Mouse (Mus musculus): ENCODE results near the gene Slc23a2. TPM values are rescaled to one million over a fixed set of nuclear protein-coding genes. Genes with fewer than 3 reads are reported as not detected.

Gene Slc23a2
- 13.5 and 14.2 TPM in 2 replicates for polyA plus RNA-seq (2014; fragmentation: Nextera tagmentation; extraction: Ambion mirVana)

DNA sequence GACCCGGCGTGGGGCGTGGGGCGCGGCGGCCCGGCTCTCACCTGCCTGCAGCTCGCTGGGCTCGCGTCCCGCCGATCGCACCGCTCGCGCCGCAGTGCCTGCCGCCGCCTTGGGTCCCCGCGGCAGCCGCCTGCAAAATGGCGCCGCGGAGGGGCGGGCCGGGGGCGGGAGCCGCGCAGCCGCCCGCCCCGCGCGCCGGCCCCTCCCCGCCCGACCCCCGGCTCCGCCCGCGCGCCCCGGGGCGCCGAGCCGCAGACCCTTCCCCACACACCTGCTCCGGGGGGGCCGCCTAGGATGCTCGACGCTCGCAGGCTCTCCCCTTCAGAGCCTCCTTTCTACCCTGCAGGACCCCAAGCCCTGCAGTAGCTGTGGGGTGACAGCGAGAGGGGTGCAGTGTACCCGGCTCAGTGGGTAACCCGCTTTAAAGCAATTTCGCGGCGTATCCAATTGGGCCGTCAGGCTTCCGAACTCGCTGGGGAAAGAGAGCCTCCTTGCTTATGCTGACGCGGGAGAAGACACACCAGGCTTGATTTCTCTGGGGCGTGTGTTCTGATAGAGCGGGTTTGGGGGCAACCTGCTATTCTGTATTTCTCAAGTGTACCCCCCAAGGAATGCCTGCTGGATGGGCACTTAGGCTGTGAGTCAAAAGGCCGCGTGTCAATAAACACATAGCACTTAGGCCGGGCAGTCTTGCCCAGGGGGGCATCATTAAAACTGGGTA is at the start of gene Slc23a2:
TSS of gene Slc23a2 (minus strand) at position 138 of the 721 bp plus-strand sequence.
- Histone ChIP-seq H3K27me3 (ENCODE audit: control insufficient read depth, insufficient read depth, low read length) (peaks cover 2% of the 10 kb centered on the region; the same call in 1 of the 2 replicates), H3K27ac (ENCODE audit: low read depth, low read length) (no peak within 1 kb of the TSS), H3K36me3 (ENCODE audit: control insufficient read depth, insufficient read depth, low read length) (no peaks in the 10 kb centered on the region), H3K9me3 (ENCODE audit: control insufficient read depth, low read length) (no peaks in the 10 kb centered on the region), H3K4me2 (ENCODE audit: low read depth, low read length, severe bottlenecking) (peak within 1 kb of the TSS; percentile 94), H3K4me1 (replicated peaks; ENCODE audit: control insufficient read depth, insufficient read depth, low read length) (peaks cover 2% of the 10 kb centered on the region; the same call in 1 of the 2 replicates), H3K9ac (ENCODE audit: low read length) (peak within 1 kb of the TSS; percentile 72), H3K4me3 (ENCODE audit: low read depth, low read length) (peak within 1 kb of the TSS; percentile 92)
- ATAC-seq (replicated peaks; ENCODE audit: low FRiP score) (peak; percentile 80), DNase-seq (ENCODE audit: low spot score) (peak; percentile 72)
- WGBS = under 1% methylated on average over 52 of the region's 68 CpGs

DNA sequence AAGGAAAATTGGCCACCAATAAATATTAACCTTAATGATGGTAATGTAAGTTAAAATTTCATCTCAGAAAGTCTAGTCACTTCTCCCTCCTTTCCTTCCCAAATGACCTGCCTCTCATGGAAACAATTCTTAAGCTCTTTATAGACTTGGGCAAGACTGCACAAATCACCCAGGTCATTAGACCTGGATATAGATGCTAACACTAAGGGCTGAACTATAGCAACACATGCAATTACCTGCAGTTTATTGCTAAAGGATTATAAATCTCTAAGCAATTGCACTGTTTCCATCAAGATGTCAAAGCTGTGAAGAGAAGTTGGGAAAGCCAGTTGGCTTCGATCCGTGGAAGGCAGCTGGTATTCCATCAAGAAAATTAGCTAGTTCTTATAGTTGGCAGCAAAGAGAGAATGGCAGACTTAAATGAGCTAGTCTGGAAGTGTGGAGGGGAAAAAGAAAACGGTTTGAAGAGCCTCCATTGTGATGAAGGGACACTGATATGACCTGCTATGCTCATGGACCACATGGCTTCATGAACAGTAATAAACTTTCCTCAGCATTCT is 45.8 kb upstream of the Slc23a2 start:
- no peak overlapping the region for H3K4me3 ChIP-seq (ENCODE audit: low read depth, low read length)
- WGBS = 84% methylated on average over 3 of the region's 3 CpGs
- no peak overlapping the region for H3K27ac ChIP-seq (ENCODE audit: low read depth, low read length)
- no peaks in the 10 kb centered on the region for H3K27me3 ChIP-seq (ENCODE audit: control insufficient read depth, insufficient read depth, low read length)
- H3K9me3 ChIP-seq (ENCODE audit: control insufficient read depth, low read length) = no peaks in the 10 kb centered on the region
- ATAC-seq (replicated peaks; ENCODE audit: low FRiP score) (no peak), DNase-seq (ENCODE audit: low spot score) (no peak)
- no peak overlapping the region for H3K4me2 ChIP-seq (ENCODE audit: low read depth, low read length, severe bottlenecking)
- H3K9ac ChIP-seq (ENCODE audit: low read length) = no peak overlapping the region
- H3K4me1 ChIP-seq (replicated peaks; ENCODE audit: control insufficient read depth, insufficient read depth, low read length) = no peaks in the 10 kb centered on the region
- H3K36me3 ChIP-seq (ENCODE audit: control insufficient read depth, insufficient read depth, low read length) = no peaks in the 10 kb centered on the region

DNA sequence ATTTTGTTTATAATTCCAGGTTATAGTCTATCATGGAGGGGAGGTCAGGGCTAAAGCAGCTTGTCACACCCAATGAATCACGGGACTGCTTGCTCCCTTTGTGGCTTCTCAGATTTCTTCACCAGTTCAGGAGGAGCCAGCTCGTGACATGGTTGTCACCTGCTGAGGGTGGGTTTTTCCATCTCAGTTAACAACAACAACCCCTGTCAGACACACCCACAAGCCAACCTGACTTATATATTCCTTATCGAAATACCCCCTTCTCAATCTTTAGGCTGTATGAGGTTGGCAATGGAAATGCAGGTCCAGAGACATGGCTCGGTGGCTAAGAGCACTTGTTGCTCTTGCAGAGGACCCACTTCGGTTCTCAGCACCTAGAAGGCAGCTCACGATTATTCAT is 39.0 kb upstream of the Slc23a2 start:
- ATAC-seq (replicated peaks; ENCODE audit: low FRiP score) (no peak), DNase-seq (ENCODE audit: low spot score) (no peak)
- WGBS = 71% methylated on average over 6 of the region's 6 CpGs
- Histone ChIP-seq H3K4me1 (replicated peaks; ENCODE audit: control insufficient read depth, insufficient read depth, low read length) (no peaks in the 10 kb centered on the region), H3K9ac (ENCODE audit: low read length) (no peak overlapping the region), H3K36me3 (ENCODE audit: control insufficient read depth, insufficient read depth, low read length) (no peaks in the 10 kb centered on the region), H3K9me3 (ENCODE audit: control insufficient read depth, low read length) (no peaks in the 10 kb centered on the region), H3K27ac (ENCODE audit: low read depth, low read length) (no peak overlapping the region), H3K27me3 (ENCODE audit: control insufficient read depth, insufficient read depth, low read length) (no peaks in the 10 kb centered on the region), H3K4me3 (ENCODE audit: low read depth, low read length) (no peak overlapping the region), H3K4me2 (ENCODE audit: low read depth, low read length, severe bottlenecking) (no peak overlapping the region)

DNA sequence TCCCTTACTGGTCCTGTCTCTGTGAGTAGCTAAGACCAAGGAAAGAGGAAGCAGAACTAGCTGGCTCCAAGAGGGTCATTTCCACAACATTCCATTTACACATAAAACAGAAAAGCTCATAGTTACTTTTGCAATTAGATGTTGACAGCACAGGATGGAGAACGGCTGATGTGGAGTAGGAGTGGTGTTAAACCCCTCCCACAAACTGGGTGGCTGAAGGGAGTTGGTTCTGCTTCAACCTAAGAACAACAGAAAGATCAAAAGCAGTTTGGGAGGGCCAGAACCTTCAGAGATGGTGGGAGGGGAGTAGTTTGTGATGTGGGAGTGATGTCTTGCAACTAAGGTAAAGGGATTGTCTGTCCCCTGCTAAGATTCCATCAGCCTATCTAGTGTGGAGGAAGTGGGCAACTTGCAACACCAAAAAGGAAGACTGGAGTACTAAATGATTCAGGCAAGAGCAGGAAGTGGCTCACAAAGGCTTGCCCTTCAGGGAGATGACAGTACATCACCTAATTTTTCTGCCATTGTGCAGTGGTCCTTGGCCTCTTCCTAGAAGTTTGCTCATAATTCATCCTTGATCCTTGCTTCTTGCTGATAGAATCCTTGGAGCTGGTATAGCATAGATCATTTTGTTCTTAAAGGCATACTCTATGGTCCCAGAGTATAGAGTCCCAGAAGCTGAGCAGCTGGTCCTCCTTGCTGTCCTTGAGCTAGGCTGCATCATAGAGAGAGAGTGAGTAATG is 35.7 kb upstream of the Slc23a2 start:
- Histone ChIP-seq H3K36me3 (ENCODE audit: control insufficient read depth, insufficient read depth, low read length) (no peaks in the 10 kb centered on the region), H3K27ac (ENCODE audit: low read depth, low read length) (no peak overlapping the region), H3K4me1 (replicated peaks; ENCODE audit: control insufficient read depth, insufficient read depth, low read length) (no peaks in the 10 kb centered on the region), H3K9me3 (ENCODE audit: control insufficient read depth, low read length) (no peaks in the 10 kb centered on the region), H3K27me3 (ENCODE audit: control insufficient read depth, insufficient read depth, low read length) (no peaks in the 10 kb centered on the region), H3K9ac (ENCODE audit: low read length) (no peak overlapping the region), H3K4me3 (ENCODE audit: low read depth, low read length) (no peak overlapping the region), H3K4me2 (ENCODE audit: low read depth, low read length, severe bottlenecking) (no peak overlapping the region)
- 78% methylated on average over 1 of the region's 1 CpGs for WGBS
- ATAC-seq (replicated peaks; ENCODE audit: low FRiP score) = no peak
- DNase-seq (ENCODE audit: low spot score) = no peak

DNA sequence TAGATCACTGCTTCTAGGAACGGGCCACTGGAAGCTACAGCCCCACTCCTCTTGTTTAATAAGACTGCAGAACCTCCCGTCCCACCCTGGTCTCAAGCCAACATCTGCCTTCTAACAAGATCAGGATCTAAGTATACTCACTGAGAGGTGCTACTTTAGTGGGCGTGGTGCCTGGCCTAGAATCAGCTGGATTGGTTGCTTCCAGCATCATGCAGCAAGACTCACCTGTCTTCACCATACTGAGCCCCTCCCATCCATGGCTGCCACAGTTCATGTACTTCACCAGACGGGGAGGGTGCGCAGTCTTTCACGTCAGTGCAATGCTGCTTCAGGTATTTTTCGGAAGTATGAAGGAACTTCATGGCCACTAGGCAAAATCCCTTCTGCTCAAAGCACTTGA is 34.5 kb upstream of the Slc23a2 start:
- H3K4me3 ChIP-seq (ENCODE audit: low read depth, low read length) = no peak overlapping the region
- H3K9ac ChIP-seq (ENCODE audit: low read length) = no peak overlapping the region
- no peak for DNase-seq (ENCODE audit: low spot score)
- no peak overlapping the region for H3K4me2 ChIP-seq (ENCODE audit: low read depth, low read length, severe bottlenecking)
- H3K4me1 ChIP-seq (replicated peaks; ENCODE audit: control insufficient read depth, insufficient read depth, low read length) = no peaks in the 10 kb centered on the region
- H3K36me3 ChIP-seq (ENCODE audit: control insufficient read depth, insufficient read depth, low read length) = no peaks in the 10 kb centered on the region
- no peak for ATAC-seq (replicated peaks; ENCODE audit: low FRiP score)
- no peak overlapping the region for H3K27ac ChIP-seq (ENCODE audit: low read depth, low read length)
- 83% methylated on average over 7 of the region's 7 CpGs for WGBS
- H3K27me3 ChIP-seq (ENCODE audit: control insufficient read depth, insufficient read depth, low read length) = no peaks in the 10 kb centered on the region
- no peaks in the 10 kb centered on the region for H3K9me3 ChIP-seq (ENCODE audit: control insufficient read depth, low read length)

DNA sequence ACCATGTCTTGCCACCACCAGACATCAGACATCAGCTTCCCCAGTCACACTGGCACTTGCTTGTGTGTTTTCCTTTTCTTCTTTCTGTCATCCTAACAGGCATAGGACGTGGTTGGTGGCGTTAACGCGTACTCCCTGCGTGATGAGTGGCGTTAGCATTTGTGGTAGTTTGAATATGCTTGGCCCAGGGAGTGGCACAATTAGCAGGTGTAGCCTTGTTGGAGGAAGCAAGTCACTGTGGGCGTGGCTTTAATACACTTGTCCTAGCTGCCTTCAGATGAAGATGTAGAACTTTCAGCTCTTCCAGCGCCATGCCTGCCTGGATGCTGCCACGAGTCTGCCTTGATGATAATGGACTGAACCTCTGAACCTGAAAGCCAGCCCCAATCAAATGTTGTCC is 32.5 kb upstream of the Slc23a2 start:
- ATAC-seq (replicated peaks; ENCODE audit: low FRiP score) (no peak), DNase-seq (ENCODE audit: low spot score) (no peak)
- no peak overlapping the region for H3K27ac ChIP-seq (ENCODE audit: low read depth, low read length)
- H3K27me3 ChIP-seq (ENCODE audit: control insufficient read depth, insufficient read depth, low read length) = no peaks in the 10 kb centered on the region
- H3K36me3 ChIP-seq (ENCODE audit: control insufficient read depth, insufficient read depth, low read length) = no peaks in the 10 kb centered on the region
- no peaks in the 10 kb centered on the region for H3K9me3 ChIP-seq (ENCODE audit: control insufficient read depth, low read length)
- H3K9ac ChIP-seq (ENCODE audit: low read length) = no peak overlapping the region
- H3K4me2 ChIP-seq (ENCODE audit: low read depth, low read length, severe bottlenecking) = no peak overlapping the region
- WGBS = 91% methylated on average over 9 of the region's 9 CpGs
- H3K4me3 ChIP-seq (ENCODE audit: low read depth, low read length) = no peak overlapping the region
- H3K4me1 ChIP-seq (replicated peaks; ENCODE audit: control insufficient read depth, insufficient read depth, low read length) = no peaks in the 10 kb centered on the region

DNA sequence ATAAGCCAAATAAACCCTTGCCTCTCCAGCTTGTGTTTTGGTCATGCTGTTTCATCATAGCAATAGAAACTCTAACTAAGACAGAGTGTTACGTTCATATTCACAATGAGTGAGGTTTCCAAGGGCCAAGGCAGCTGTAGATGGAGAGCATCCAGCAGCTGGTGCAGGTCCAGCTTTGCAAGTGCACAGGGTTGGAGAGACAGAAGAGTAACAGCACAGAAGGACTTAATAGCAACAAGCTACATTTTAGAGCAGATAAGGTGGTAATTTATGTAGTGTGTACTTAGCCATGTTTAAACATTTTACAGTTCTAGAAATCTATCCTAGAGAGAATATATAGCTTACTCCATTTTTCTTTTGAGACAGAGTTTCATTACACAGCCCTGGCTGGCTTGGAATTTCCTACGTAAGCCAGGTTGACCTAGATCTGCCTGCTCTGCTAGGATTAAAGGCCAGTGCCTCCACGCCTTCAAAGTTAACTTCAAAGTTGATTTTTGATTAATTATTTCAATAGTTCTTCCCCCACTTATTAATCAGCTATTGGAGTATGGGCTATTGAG is 31.5 kb upstream of the Slc23a2 start:
- no peak overlapping the region for H3K4me2 ChIP-seq (ENCODE audit: low read depth, low read length, severe bottlenecking)
- no peaks in the 10 kb centered on the region for H3K27me3 ChIP-seq (ENCODE audit: control insufficient read depth, insufficient read depth, low read length)
- H3K9me3 ChIP-seq (ENCODE audit: control insufficient read depth, low read length) = no peaks in the 10 kb centered on the region
- H3K9ac ChIP-seq (ENCODE audit: low read length) = no peak overlapping the region
- H3K4me3 ChIP-seq (ENCODE audit: low read depth, low read length) = no peak overlapping the region
- DNase-seq (ENCODE audit: low spot score) = no peak
- no peak overlapping the region for H3K27ac ChIP-seq (ENCODE audit: low read depth, low read length)
- no peak for ATAC-seq (replicated peaks; ENCODE audit: low FRiP score)
- no peaks in the 10 kb centered on the region for H3K36me3 ChIP-seq (ENCODE audit: control insufficient read depth, insufficient read depth, low read length)
- 87% methylated on average over 3 of the region's 3 CpGs for WGBS
- no peaks in the 10 kb centered on the region for H3K4me1 ChIP-seq (replicated peaks; ENCODE audit: control insufficient read depth, insufficient read depth, low read length)

DNA sequence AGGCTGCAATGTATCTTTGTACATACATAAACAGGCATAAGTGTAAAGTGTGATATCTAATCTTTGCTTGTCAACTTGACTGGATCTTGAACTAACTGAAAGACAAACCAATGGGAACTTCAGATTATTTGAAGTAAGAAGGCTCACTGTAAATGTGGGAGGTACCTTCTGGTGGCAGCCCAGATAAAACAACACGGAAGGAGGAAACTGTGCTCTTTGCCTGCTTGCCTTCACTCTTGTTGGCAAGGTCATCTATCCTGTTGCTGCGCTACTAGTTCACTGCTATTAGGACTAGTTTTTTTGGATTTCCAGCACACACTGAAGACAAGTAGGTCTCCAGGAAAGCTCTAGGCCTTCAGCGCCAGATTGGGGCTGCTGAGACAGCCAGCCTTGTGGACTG is 29.1 kb upstream of the Slc23a2 start:
- Histone ChIP-seq H3K4me2 (ENCODE audit: low read depth, low read length, severe bottlenecking) (no peak overlapping the region), H3K27me3 (ENCODE audit: control insufficient read depth, insufficient read depth, low read length) (no peaks in the 10 kb centered on the region), H3K27ac (ENCODE audit: low read depth, low read length) (no peak overlapping the region), H3K9me3 (ENCODE audit: control insufficient read depth, low read length) (no peaks in the 10 kb centered on the region), H3K4me1 (replicated peaks; ENCODE audit: control insufficient read depth, insufficient read depth, low read length) (no peaks in the 10 kb centered on the region), H3K36me3 (ENCODE audit: control insufficient read depth, insufficient read depth, low read length) (no peaks in the 10 kb centered on the region), H3K9ac (ENCODE audit: low read length) (no peak overlapping the region), H3K4me3 (ENCODE audit: low read depth, low read length) (no peak overlapping the region)
- 87% methylated on average over 3 of the region's 3 CpGs for WGBS
- no peak for ATAC-seq (replicated peaks; ENCODE audit: low FRiP score)
- no peak for DNase-seq (ENCODE audit: low spot score)

Data from forebrain, embryonic 11.5 days (tissue).